Mouse (Mus musculus): ENCODE data around the gene Atp5j2.

GRCm38 (mm10) chr5:145161361-145161760 lies 30.5 kb downstream of the Atp5j2 start:
- no peak for TF ChIP-seq CTCF (IDR thresholded peaks at IDR 0.05; ENCODE audit: low read depth, low read length)
- TF ChIP-seq POLR2A (IDR thresholded peaks at IDR 0.05; ENCODE audit: insufficient read depth, low read length), result no peak
- TF ChIP-seq EP300 (IDR thresholded peaks at IDR 0.05; ENCODE audit: insufficient read depth, low read depth, low read length), result no peak
